Mouse (Mus musculus) ES-E14 (cell line): ENCODE results near the gene Sbk1. TPM values are rescaled to one million over a fixed set of nuclear protein-coding genes. Genes with fewer than 3 reads are reported as not detected.
"Not testable (repeated sequence)": the region's sequence is repeated elsewhere in the genome, so short reads cannot be mapped to it uniquely, and the experiment has no call there.

ENCODE experiments used
- DNase-seq: peaks from one replicate; pipeline ENCODE4 v3.0.0-alpha.2; 2013; ENCODE audit warnings: low read depth, low spot score
- H3K27ac ChIP-seq: 2 replicates; pipeline ENCODE4 v1.5.1; 2012; ENCODE audit warnings: low read depth, mild to moderate bottlenecking, low read length, moderate library complexity, mixed read lengths; ENCODE audit not compliant: poor library complexity, insufficient read depth, severe bottlenecking
- H3K36me3 ChIP-seq: 2 replicates; pipeline ENCODE4 v1.6.1; 2012; ENCODE audit warnings: mild to moderate bottlenecking, low read length, moderate library complexity, mixed read lengths; ENCODE audit not compliant: control insufficient read depth, poor library complexity, insufficient read depth, severe bottlenecking
- H3K4me1 ChIP-seq, 2 experiments: fragments of 150-350 bp in 1 of 2; sonication (generic) in 1 of 2; 2 replicates each; pipeline ENCODE4 v1.6.1; 2012; ENCODE audit warnings: low read length in 2 of 2, mild to moderate bottlenecking in 1 of 2, mixed read lengths in 1 of 2; ENCODE audit not compliant: control insufficient read depth in 2 of 2, insufficient read depth in 2 of 2, poor library complexity in 1 of 2
- H3K4me3 ChIP-seq, 2 experiments: fragments of 150-350 bp in 1 of 2; sonication (generic) in 1 of 2; 2 replicates each; pipeline ENCODE4 v1.5.1; 2012; ENCODE audit warnings: low read length in 2 of 2, low read depth in 1 of 2, mild to moderate bottlenecking in 1 of 2, mixed read lengths in 1 of 2; ENCODE audit not compliant: insufficient read depth in 1 of 2, poor library complexity in 1 of 2, severe bottlenecking in 1 of 2
- H3K9ac ChIP-seq: 2 replicates; pipeline ENCODE4 v1.6.1; 2012; ENCODE audit warnings: low read depth, mild to moderate bottlenecking, low read length, mixed read lengths; ENCODE audit not compliant: poor library complexity, insufficient read depth, severe bottlenecking
- H3K9me3 ChIP-seq: fragments of 150-350 bp; sonication (generic); 2 replicates; pipeline ENCODE4 v1.6.1; 2012; ENCODE audit warnings: low read depth, mild to moderate bottlenecking, low read length; ENCODE audit not compliant: control insufficient read depth, insufficient read depth
- CHD2 ChIP-seq: IDR thresholded peaks from 2 replicates; pipeline ENCODE4 v1.6.1; 2014; ENCODE audit warnings: mild to moderate bottlenecking, low read depth, low read length, inconsistent platforms
- HCFC1 ChIP-seq: IDR thresholded peaks from 2 replicates; pipeline ENCODE4 v1.6.1; 2012; ENCODE audit warnings: low read length, inconsistent platforms, borderline replicate concordance; ENCODE audit not compliant: insufficient read depth
- MAFK ChIP-seq: IDR thresholded peaks from 2 replicates; pipeline ENCODE4 v1.6.1; 2014; ENCODE audit warnings: mild to moderate bottlenecking, low read depth, low read length, inconsistent platforms; ENCODE audit not compliant: insufficient read depth
- ZC3H11A ChIP-seq: IDR thresholded peaks from 2 replicates; pipeline ENCODE4 v1.6.1; 2012; ENCODE audit warnings: low read depth, mild to moderate bottlenecking, inconsistent platforms, low read length, borderline replicate concordance
- ZNF384 ChIP-seq: IDR thresholded peaks from 2 replicates; pipeline ENCODE4 v1.6.1; 2012; ENCODE audit warnings: low read depth, low read length, inconsistent platforms
- in situ Hi-C, 2 experiments: fragments of 600-800 bp; cut with MboI; formaldehyde crosslinking; loops; one replicate each; pipeline ENCODE4 v1.15.1; 2025; ENCODE audit warnings: low sequenced_read_pairs in 2 of 2, inconsistent platforms in 1 of 2; ENCODE audit not compliant: unreplicated experiment in 2 of 2
- total RNA-seq: library from RNA; depleted of rRNA; stranded (reverse); fragments of 300-350 nt; gene quantifications from 2 replicates; pipeline ENCODE4 v1.2.3, GENCODE M21; 2012

Gene Sbk1
- total RNA-seq, 1 experiment: 18.6 TPM

GRCm38 (mm10) chr7:126324791-126325190, 52.4 kb downstream of the Sbk1 start:
- peaks cover 6 to 14% of the 10 kb centered on the region in 2 experiments for H3K4me1 ChIP-seq
- H3K9ac ChIP-seq: peak overlapping the region; percentile 77
- no peak for DNase-seq
- peaks cover 3% of the 10 kb centered on the region; the same call in 1 of the 2 replicates for H3K36me3 ChIP-seq
- H3K27ac ChIP-seq: peak overlapping the region; percentile 99
- in situ Hi-C loops: no loop called here
- TF ChIP-seq MAFK: no peak
- no peak for TF ChIP-seq ZC3H11A
- no peak for TF ChIP-seq CHD2
- TF ChIP-seq HCFC1: no peak
- no peak for TF ChIP-seq ZNF384
- peak overlapping the region; percentile 38 to 53 for H3K4me3 ChIP-seq
- no peaks in the 10 kb centered on the region for H3K9me3 ChIP-seq

- TF ChIP-seq CHD2: peak; percentile 51; the same call in 1 of the 2 replicates
- in situ Hi-C loops, DNase-seq, H3K9me3 ChIP-seq, H3K36me3 ChIP-seq: not testable (repeated sequence)
- peak overlapping the region; percentile 77 for H3K9ac ChIP-seq
- peak overlapping the region; percentile 99 for H3K27ac ChIP-seq
- peaks cover 9 to 14% of the 10 kb centered on the region in 2 experiments for H3K4me1 ChIP-seq
- H3K4me3 ChIP-seq: peak overlapping the region; percentile 38 to 61
These were observed 53.3 kb downstream of the Sbk1 start for GRCm38 (mm10) chr7:126325576-126326273.

GRCm38 (mm10) chr7:126328848-126329247, 56.4 kb downstream of the Sbk1 start:
- H3K9ac ChIP-seq, H3K4me3 ChIP-seq, in situ Hi-C loops, H3K9me3 ChIP-seq, DNase-seq, H3K27ac ChIP-seq, H3K36me3 ChIP-seq: not testable (repeated sequence)
- peaks cover 13 to 16% of the 10 kb centered on the region in 2 experiments for H3K4me1 ChIP-seq

GRCm38 (mm10) chr7:126329907-126330645, 57.7 kb downstream of the Sbk1 start:
- no peak for TF ChIP-seq CHD2
- no peak for TF ChIP-seq HCFC1
- TF ChIP-seq ZC3H11A: no peak
- no peak for TF ChIP-seq ZNF384
- no peak for TF ChIP-seq MAFK
- in situ Hi-C loops: no loop called here
- no peak overlapping the region for H3K9ac ChIP-seq
- DNase-seq: no peak
- H3K27ac ChIP-seq: no peak overlapping the region
- H3K4me3 ChIP-seq: no peak overlapping the region
- no peaks in the 10 kb centered on the region for H3K9me3 ChIP-seq
- no peaks in the 10 kb centered on the region for H3K36me3 ChIP-seq
- H3K4me1 ChIP-seq: peaks cover 9 to 13% of the 10 kb centered on the region in 2 experiments
